Mouse (Mus musculus): ENCODE results near the gene Runx2. TPM values are rescaled to one million over a fixed set of nuclear protein-coding genes. Genes with fewer than 3 reads are reported as not detected.
A peak's percentile ranks its signal among the peaks of the same experiment; 100 is the strongest.

Runx2 gene
- total RNA-seq, 2 experiments from 2014 or later: 6.1 to 6.6 TPM

DNA sequence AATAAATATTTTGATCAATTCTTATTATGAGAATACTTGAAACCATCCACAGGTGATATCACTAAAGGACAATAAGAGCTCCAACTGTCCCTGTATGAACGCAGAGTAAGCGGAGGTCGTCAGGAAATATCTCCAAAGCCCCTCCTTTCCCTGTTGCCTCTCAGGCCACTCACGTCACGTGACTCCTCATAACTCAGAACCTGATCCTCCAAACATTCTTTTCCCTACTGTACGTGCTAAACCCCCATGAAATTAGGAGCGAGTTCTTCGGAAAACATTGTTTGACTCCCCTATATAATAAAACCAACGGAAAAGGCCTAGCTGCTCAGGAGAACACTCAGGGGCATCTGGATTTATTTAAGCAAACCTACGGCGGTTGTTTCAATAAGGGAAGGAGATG lies 90.3 kb downstream of the Runx2 start:
- DNase-seq (ENCODE audit: low spot score in 2 of 2): no peak
- intact Hi-C loops (cut with DNase I): no loop called here

DNA sequence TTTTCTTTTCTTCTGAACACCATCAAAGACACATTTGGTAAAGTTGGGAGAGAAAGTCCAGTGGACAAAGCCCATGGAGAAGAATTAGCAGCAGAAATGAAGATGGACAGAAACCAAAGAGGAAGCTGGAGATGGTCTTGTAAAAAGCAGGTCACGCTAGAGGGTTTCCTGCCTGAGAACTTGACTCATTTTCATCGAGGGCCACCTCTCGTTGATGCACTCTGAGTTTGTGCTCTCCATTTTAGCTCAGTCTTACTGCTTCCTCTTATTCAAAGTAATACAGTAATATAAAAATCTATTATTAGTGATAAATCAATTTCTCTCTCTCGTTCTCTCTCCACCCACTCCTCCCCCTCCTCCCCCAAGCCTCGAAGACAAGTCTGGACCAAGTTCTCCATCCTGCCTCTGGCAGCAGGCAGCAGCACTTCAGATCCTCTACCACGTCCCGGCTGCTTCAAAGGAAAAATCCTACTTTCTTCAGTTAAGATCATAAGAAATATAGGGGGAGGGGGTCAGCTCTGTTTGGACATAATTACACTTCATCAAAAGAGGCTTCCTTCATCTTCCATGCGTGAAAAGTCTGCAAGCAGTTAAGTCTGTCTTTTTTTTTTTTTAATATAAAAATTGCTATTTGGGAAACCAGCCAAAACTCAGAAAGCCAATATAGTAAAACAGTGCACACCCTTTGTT lies 92.3 kb downstream of the Runx2 start:
- intact Hi-C loops (cut with DNase I): no loop called here
- no peak for DNase-seq (ENCODE audit: low spot score in 2 of 2)

DNA sequence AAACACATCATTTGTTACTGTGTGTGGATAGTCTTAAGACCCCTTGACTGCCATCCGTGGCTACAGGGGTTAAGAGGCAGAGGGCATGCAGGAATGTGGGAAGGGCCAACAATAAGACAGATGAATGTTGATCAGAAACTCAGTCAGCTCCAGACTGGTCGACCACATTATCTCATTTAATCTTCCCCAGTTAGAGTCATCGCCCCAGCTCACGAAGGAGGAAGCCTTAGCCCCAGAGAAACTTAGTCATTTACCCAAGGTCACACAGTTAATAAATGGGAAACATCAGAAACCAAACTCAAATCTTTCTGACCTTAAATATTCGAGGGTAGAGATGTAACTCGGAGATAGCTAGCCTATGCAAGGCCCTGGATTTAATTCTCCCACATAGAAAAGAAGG lies 96.0 kb downstream of the Runx2 start:
- DNase-seq (ENCODE audit: low spot score in 2 of 2): no peak
- intact Hi-C loops (cut with DNase I): no loop called here

GRCm38 (mm10) chr17:44718036-44718435 lies 96.6 kb downstream of the Runx2 start:
- intact Hi-C loops (cut with DNase I): no loop called here
- no peak for DNase-seq (ENCODE audit: low spot score in 2 of 2)

DNA sequence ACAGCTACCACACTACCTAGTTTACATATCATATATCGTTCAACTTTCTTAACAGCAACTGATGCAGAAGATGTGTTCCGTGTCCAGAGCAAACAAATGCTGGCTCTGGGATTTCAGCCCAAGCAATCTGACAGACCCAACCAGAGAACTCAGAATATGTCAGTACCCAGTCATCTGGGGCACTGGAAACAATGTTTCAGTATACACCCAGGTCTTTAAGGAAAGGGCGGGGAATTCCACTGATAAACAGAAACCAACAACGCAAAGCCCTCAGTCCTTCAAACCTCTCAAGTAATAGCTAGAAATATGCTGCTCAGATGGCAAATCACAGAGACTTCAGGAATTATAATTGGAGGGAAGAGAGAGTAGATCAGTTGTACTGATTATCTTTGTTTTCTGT lies 100.5 kb downstream of the Runx2 start:
- intact Hi-C loops (cut with DNase I): no loop called here
- DNase-seq (ENCODE audit: low spot score in 2 of 2): no peak

DNA sequence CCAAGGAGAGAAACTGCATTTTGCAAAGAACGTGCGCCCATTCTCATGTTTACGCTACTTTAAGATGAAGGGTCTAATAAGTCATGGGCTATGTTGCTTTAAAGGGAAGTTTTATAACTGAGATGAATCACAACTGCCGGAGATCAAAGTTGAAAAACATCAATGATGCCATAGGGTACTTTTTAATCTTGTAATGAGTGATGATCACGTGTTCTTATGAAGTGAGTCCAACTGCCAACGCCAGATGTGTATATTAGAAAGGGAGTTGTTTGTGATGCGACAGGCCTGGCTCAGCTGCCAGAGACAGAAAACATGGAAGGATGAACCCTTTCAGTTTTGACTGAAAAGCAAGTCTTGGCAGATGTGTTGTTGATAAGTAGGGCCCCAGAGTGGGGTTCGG lies 101.2 kb downstream of the Runx2 start:
- intact Hi-C loops (cut with DNase I): no loop called here
- DNase-seq (ENCODE audit: low spot score in 2 of 2): no peak

GRCm38 (mm10) chr17:44709516-44710252 lies 104.9 kb downstream of the Runx2 start:
- DNase-seq (ENCODE audit: low spot score in 2 of 2): peak; percentile 58 to 60
- intact Hi-C loops (cut with DNase I): no loop called here

- no peak for DNase-seq (ENCODE audit: low spot score in 2 of 2)
- intact Hi-C loops (cut with DNase I): no loop called here
These were observed 106.6 kb downstream of the Runx2 start for GRCm38 (mm10) chr17:44707956-44708355.

DNA sequence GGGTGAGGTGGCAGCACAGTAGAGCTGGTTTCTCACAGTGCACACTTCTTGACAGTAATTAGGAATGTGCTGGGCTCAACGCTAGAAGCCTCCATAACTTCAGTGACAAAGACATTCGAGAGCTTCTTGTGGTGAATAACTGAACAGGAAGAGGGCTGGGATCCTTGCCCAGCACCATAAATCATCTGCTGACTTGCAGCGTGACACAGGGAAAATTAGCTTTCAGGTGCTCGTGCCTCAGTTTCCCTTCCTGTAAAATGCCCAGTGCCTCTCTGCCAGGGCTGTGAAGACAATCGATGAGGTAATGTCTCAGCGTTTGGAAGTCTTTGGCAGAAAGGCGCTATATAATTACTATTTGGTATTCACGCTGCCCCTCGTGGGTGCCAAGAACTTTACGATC lies 108.1 kb downstream of the Runx2 start:
- no peak for DNase-seq (ENCODE audit: low spot score in 2 of 2)
- intact Hi-C loops (cut with DNase I): no loop called here

- intact Hi-C loops (cut with DNase I): no loop called here
- peak in 1 of 2 experiments; percentile 35 for DNase-seq (ENCODE audit: low spot score in 2 of 2)
These were observed 111.9 kb downstream of the Runx2 start for GRCm38 (mm10) chr17:44702506-44703298.

DNA sequence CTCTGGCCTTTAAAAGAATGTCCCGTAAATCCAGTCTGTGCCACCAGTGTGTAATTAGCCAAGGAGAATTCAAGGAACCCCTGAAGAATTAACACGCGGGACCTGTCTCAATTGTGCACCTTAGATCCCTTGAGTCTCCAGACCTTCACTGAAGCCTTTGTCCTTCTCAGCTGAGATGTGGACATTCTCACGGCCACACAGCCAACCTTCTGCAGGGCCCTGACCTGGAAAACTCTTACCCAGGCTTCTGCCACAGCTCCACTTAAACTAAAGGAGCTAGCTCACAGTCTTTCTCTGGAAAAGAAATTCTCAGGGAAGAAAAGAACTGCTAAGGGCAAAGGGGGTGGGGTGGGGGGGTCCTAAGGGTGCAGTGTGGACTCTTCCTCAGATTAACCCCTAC lies 113.1 kb downstream of the Runx2 start:
- no peak for DNase-seq (ENCODE audit: low spot score in 2 of 2)
- intact Hi-C loops (cut with DNase I): no loop called here

- DNase-seq (ENCODE audit: low spot score in 2 of 2): no peak
- intact Hi-C loops (cut with DNase I): no loop called here
These were observed 114.3 kb downstream of the Runx2 start for GRCm38 (mm10) chr17:44700326-44700725.

DNA sequence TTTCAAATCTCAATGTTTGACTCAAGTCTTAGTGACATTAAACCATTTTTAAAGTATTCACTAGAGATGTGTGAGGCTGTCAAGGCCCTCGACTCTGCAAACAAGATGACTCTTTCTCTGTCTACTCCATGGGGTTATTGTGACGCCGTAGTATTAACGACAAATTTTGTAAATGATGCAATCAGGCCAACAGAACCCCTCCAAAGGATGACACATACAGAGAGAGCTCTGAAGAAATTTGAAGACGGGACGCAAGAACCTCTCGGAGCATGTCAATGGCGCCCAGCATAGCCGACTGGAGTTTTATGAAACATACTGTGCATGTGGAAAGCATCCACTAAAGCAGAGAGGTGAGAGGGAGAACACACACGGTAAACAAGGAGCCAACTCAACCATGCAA lies 117.5 kb downstream of the Runx2 start:
- intact Hi-C loops (cut with DNase I): no loop called here
- no peak for DNase-seq (ENCODE audit: low spot score in 2 of 2)

DNA sequence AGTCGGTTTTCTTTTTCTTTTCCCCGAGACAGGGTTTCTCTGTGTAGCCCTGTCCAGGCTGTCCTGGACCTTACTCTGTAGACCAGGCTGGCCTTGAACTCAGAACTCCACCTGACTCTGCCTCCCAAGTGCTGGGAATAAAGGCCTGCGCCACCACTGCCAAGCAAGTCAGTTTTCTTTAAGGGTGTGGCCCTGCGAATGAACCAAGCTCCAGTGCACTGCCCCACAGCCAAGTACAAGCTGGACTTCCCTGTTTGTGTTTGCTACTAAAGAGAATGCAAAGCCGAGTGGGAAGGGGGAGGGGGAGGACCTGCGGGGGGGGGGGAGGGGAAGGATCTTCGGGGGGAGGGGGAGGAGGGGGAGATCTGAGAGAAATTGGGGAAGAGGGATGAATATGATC lies 121.0 kb downstream of the Runx2 start:
- intact Hi-C loops (cut with DNase I): no loop called here
- DNase-seq (ENCODE audit: low spot score in 2 of 2): no peak

DNA sequence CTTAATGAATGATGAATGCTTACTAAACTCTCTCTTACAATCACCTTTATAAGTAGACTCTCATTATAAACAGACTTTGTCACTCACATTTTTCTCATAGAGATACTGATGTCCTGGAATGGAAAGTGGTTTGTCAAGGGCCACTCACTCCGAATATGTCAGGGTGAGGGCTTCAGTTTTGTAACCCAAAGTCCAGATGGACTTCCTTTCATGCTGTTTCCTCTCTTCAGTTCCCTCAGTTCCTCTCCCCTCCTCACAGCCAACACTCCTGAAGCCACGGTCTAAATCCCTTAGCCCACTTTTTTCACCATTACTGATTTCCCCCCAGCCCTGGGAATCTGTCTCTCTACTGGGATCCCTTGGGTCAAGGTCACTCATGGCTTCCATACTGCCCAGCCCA lies 123.1 kb downstream of the Runx2 start:
- DNase-seq (ENCODE audit: low spot score in 2 of 2): no peak
- intact Hi-C loops (cut with DNase I): no loop called here

DNA sequence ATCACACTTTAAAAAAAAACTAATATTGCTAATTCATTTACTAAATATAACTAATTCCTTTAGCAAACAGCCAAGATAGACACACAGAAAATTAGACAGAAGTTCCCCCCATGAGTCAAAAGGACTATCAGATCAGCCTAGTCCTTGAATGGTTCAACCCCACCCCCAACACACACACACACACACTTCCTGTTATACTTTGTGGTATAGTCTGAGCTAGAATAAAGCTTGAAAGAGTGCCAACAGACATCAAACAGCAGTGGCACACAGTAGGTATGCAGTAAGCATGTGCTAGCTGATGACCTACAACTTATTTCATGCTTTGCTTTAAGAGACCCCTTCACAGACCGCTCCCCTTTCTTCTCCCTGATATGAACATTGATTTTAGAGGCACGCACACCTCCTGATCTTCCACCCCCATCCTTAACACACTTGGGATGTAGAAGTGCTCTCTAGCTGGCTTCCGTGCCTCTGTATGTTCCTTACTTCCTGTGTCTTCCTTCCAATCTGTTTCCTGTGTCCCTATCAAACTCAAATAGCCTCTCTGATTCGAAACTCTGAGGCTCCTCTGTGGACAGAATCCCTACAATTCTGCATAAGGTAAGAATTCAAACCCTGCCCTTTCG lies 124.1 kb downstream of the Runx2 start:
- intact Hi-C loops (cut with DNase I): no loop called here
- no peak for DNase-seq (ENCODE audit: low spot score in 2 of 2)

- intact Hi-C loops (cut with DNase I): no loop called here
- no peak for DNase-seq (ENCODE audit: low spot score in 2 of 2)
These were observed 126.3 kb downstream of the Runx2 start for GRCm38 (mm10) chr17:44688306-44688705.

- DNase-seq (ENCODE audit: low spot score in 2 of 2): peak in 1 of 2 experiments; percentile 50
- intact Hi-C loops (cut with DNase I): no loop called here
These were observed 129.1 kb downstream of the Runx2 start for GRCm38 (mm10) chr17:44685514-44685913.

- no peak for DNase-seq (ENCODE audit: low spot score in 2 of 2)
- intact Hi-C loops (cut with DNase I): no loop called here
These were observed 131.6 kb downstream of the Runx2 start for GRCm38 (mm10) chr17:44683026-44683425.

DNA sequence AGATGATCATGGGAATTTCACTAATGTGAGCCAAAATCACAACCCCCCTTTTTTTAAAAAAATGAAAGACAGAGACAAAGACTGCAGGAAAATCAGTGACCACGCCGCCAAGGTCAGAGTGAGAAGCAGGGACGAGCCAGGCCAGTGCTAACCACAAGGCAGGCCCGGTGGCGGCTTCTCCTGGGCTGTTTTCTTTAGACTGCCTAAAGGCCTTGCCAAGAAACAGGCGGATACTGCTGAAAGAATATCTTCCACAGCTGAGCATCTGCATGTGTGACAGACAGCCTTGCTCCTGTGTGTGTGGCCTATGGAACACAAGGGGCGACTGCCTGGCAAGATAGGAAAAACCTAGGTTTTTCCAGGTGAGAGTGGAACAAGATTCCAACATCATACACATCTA lies 136.8 kb downstream of the Runx2 start:
- DNase-seq (ENCODE audit: low spot score in 2 of 2): peak in 1 of 2 experiments; percentile 17
- intact Hi-C loops (cut with DNase I): no loop called here
